Comparison of ENCODE assay signal across 8 mouse cellular contexts in the genomic region with DNA sequence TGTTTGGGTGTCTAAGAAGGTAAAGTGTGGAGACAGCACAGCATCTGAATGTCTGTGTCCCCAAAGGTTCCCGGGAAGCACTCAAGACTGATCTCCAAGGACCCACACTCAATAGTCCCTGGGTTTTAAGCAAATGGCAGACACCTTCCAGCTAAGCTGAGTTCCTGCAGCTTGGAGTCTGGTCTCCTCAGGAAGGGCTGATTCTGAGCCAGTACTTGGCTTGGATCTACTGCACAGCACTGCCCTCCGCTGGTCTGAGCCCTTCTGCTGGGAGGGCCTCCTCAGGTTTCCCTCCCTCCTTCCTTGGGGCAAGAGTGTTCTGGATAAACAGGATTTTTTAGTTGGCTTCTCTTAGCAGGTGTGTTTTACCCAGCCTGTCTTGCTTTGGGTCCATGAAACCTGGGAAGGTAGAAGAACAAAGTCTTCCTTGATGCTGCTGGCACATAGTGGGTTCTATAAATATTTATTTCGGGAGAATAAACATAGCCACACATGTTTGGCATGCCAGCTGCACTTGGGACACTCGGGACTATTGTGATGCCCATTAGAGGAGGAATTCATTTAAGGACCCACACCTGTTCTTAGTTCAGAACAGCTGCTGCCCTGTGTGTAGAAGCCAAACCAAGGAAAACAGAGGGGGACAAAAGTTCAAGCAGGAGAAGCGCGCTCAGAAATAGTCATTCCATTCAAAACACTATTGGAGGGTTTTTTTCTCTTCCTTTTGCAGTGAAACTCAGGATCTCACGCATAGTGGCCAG. TPM values are rescaled to one million over a fixed set of nuclear protein-coding genes. Genes with fewer than 3 reads are reported as not detected.
DNase-seq lines count a peak whose midpoint lies in the region; ATAC-seq and TF ChIP-seq lines count a peak whose summit lies in the region.
"Had no signal": no experiment of that assay in that cellular context is flagged by ENCODE, and none has a peak within 500 bp of the region (broad histone marks: within the 10 kb centered on the region; RNA-seq: fewer than 3 reads in every experiment).

No protein-coding gene starts in this region.

- 43% methylated on average over 7 of the region's 7 CpGs for WGBS in liver, embryonic 14.5 days (ENCODE audit: insufficient replicate concordance)

- peak; percentile 30; the same call in 1 of the 2 replicates for TF ChIP-seq CTCF in liver, embryonic 14.5 days (IDR thresholded peaks at IDR 0.05; ENCODE audit: low read depth)

- H3K4me3 ChIP-seq in liver, embryonic 14.5 days (ENCODE audit: insufficient read depth in 1 of 2, low read depth in 2 of 2, low read length in 2 of 2): no peak overlapping the region
- H3K4me3 ChIP-seq: liver, embryonic 15.5 days had no signal

- no peak for ATAC-seq in liver, embryonic 14.5 days (ENCODE audit: insufficient read depth)

- no peak for TF ChIP-seq EP300 in liver, embryonic 14.5 days (IDR thresholded peaks at IDR 0.05; ENCODE audit: low read depth)

- no peaks in the 10 kb centered on the region for H3K27me3 ChIP-seq in liver, embryonic 14.5 days (ENCODE audit: control insufficient read depth, insufficient read depth, low read length)
- H3K27me3 ChIP-seq: liver, embryonic 15.5 days had no signal

- H3K9ac ChIP-seq in liver, embryonic 14.5 days (replicated peaks): no peak overlapping the region
- H3K9ac ChIP-seq: liver, embryonic 15.5 days had no signal

- no peak for DNase-seq in liver, embryonic 14.5 days (ENCODE audit: low read depth in 3 of 3, low spot score in 3 of 3)
- no peak for DNase-seq in liver
- peak; percentile 70 for DNase-seq in R1 (ENCODE audit: low read depth, low spot score)
- peak; percentile 48 for DNase-seq in cerebellum, adult 9-11 months
- peak; percentile 63 for DNase-seq in kidney, adult 11 months
- DNase-seq in lung, postnatal 14 days: peak; percentile 73
- no peak for DNase-seq in T-cell, adult 2 months (ENCODE audit: low spot score)

- no peaks in the 10 kb centered on the region for H3K4me1 ChIP-seq in liver, embryonic 14.5 days (replicated peaks; ENCODE audit: control insufficient read depth in 2 of 2, insufficient read depth in 2 of 2, low read length in 1 of 2)
- H3K4me1 ChIP-seq: liver, embryonic 15.5 days had no signal

- H3K9me3 ChIP-seq in liver, embryonic 14.5 days (ENCODE audit: control insufficient read depth, low read length): no peaks in the 10 kb centered on the region
- H3K9me3 ChIP-seq: liver, embryonic 15.5 days had no signal

- no peak overlapping the region for H3K4me2 ChIP-seq in liver, embryonic 14.5 days (ENCODE audit: low read depth)
- H3K4me2 ChIP-seq: liver, embryonic 15.5 days had no signal

- H3K36me3 ChIP-seq in liver, embryonic 14.5 days (replicated peaks; ENCODE audit: control insufficient read depth, insufficient read depth, low read depth): no peaks in the 10 kb centered on the region
- H3K36me3 ChIP-seq: liver, embryonic 15.5 days had no signal

- no peak overlapping the region for H3K27ac ChIP-seq in liver, embryonic 14.5 days
- H3K27ac ChIP-seq: liver, embryonic 15.5 days had no signal

RNA-seq across cellular contexts. Expression of a gene that starts 8.7 kb away (rescaled TPM):
- polyA plus RNA-seq in liver, embryonic 14.5 days (2012; rRNA removed): 28.9 and 43.5 TPM in 2 replicates
- 88.9 and 89.9 TPM in 2 replicates for polyA plus RNA-seq in liver, embryonic 14.5 days (2014; fragmentation: Nextera tagmentation; extraction: Ambion mirVana)

RNA-seq across cellular contexts. Expression of a gene that starts 48.5 kb away (rescaled TPM):
- polyA plus RNA-seq in liver, embryonic 14.5 days (2012; rRNA removed): not detected in 2 replicates
- not detected in 2 replicates for polyA plus RNA-seq in liver, embryonic 14.5 days (2014; fragmentation: Nextera tagmentation; extraction: Ambion mirVana)
- polyA plus RNA-seq: liver, embryonic 15.5 days had no signal

Comparison
In these comparisons a context has a peak if more than half of its experiments do, and no peak if none do; other contexts are left out.
1. DNase-seq: peak in R1 (single experiment), cerebellum, adult 9-11 months (single experiment), kidney, adult 11 months (single experiment) and lung, postnatal 14 days (single experiment); none in liver, embryonic 14.5 days (0 of 3), liver (single experiment) and T-cell, adult 2 months (single experiment).